Mouse (Mus musculus): Measurements from ENCODE around the gene Tsga10.
A peak's percentile ranks its signal among the peaks of the same experiment; 100 is the strongest.

Tsga10 gene

DNA sequence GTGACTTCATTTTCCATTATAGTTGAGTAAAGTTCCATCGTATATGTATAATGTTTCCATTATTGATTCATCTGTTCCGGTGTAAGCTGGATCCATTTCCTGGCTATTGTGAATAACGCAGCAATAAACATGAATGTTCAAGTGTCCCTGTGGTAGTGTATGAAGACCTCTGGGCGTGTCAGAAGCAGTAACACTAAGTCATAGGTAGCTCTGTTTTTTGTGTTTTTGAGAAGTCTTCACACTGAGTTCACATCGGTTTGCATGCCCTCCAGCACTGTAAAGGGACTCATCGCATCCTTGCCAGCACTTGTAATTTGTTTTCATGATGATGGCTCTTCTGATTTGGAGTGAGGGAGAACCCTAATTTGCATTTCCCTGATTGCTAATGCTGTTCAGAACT, at the start of gene Tsga10:
Gene Tsga10, minus strand, starts transcription at position 144 of the 400 bp plus-strand sequence.
- DNase-seq (ENCODE audit: inconsistent ontology term), result no peak

DNA sequence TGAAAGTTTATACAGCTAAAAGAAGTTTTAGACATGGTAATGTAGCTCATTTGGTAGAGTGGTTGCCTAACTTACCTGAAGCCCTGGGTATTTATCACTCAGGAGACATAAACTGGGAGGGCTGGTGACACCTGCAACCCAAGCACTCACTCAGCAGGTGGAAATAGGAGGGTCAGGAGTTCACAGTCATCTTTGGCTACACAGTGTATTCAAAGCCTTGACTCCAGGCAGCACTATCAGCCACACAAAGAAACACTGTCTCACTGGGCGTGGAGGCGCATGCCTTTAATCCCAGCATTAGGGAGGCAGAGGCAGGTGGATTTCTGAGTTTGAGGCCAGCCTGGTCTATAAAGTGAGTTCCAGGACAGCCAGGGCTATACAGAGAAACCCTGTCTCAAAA, 46.5 kb upstream of the Tsga10 start:
- no peak for DNase-seq (ENCODE audit: inconsistent ontology term)

DNA sequence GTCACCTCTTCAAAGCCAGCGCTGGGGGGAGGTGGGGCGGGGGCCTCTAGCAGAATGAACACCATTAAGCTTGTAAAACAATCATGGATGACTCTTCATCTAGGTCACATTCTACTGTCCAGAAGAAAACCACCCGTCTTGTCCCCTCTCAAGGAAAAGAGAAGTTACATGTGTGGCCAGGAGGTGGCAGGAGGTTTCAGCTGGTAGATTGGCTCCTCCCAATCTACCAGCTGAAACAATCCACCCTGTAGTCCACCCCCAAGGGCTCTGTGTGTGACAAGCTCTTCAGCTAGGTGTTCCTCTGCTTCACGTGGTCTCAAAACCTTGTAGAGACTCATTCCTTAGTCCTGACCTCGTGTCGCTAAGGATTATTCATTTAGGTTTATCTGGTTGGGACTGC, 36.9 kb upstream of the Tsga10 start:
- DNase-seq (ENCODE audit: inconsistent ontology term), result peak; percentile 41

DNA sequence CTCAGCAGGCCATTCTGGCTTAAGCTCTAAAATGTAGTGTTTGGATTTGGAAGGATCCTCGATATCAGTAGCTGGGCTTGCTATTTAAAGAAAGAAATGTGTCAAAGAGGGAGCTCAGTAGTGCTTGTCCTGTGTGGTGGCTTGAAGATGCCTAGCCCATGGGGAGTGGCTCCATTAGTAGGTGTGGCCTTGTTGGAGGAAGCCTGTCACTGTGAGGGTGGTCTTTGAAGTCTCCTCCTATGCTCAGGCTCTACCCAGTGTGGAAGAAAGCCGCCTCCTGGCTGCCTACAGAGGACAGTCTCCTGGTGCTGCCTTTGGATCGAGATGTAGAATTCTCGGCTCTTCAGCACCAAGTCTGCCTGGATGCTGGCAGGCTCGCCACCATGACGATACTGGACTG, 34.1 kb upstream of the Tsga10 start:
- no peak for DNase-seq (ENCODE audit: inconsistent ontology term)

DNA sequence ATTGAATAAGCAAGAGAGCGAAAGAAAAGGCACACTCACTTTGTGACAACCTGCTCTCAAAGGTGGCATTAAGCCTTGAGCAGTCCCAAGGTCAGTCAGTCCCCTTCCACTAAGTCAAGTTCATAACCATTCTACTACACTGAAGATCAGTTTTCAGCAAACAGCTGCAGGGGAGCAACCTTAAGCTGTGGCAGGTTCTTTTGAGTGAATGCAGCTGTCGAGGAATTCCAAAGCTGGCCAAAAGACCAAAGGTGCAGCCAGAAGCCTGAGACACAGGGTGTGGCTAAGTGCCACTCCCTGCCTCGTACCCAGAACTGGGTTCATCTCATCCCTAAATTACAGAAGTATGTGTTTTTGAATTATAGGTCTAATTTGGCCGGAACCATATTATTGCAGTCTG, 33.6 kb upstream of the Tsga10 start:
- DNase-seq (ENCODE audit: inconsistent ontology term), result no peak

DNA sequence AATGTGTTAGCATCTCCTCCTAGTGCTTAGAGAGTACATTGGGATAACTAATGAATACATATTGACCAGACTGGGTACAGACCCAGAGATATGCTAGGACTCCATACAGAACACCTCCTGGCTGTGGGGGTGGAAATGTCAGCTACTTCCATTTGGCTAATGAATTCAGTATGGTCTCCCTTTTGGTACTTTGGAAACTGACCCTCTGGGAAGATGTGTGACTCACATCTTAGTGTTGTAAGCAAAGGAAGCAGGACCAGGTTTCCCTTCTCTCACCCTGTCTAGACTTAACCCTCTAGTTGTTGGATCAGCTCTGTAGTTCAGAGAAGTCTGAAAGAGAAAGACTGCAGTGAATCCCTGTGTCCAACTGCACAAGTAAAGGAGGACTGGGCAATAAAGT, 28.4 kb upstream of the Tsga10 start:
- no peak for DNase-seq (ENCODE audit: inconsistent ontology term)

DNA sequence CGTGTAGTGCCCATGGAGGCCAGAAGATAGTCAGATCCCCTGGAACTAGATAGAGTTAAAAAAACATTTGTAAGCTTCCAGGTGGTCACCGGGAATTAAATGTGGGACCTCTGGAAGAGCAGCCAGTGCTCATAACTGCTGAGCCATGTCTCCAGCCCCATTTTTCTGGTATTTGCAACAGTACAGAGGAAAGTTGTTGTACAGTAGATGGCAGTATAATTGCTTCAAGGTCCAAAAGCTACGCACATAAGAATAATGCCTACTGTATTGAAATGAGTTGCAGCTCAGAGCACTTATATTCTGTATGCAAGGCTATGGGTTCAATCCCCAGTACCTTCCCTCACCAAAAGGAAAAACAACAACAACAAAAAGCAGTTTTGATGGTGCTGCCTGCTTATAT, 25.2 kb upstream of the Tsga10 start:
- peak; percentile 31 for DNase-seq (ENCODE audit: inconsistent ontology term)

DNA sequence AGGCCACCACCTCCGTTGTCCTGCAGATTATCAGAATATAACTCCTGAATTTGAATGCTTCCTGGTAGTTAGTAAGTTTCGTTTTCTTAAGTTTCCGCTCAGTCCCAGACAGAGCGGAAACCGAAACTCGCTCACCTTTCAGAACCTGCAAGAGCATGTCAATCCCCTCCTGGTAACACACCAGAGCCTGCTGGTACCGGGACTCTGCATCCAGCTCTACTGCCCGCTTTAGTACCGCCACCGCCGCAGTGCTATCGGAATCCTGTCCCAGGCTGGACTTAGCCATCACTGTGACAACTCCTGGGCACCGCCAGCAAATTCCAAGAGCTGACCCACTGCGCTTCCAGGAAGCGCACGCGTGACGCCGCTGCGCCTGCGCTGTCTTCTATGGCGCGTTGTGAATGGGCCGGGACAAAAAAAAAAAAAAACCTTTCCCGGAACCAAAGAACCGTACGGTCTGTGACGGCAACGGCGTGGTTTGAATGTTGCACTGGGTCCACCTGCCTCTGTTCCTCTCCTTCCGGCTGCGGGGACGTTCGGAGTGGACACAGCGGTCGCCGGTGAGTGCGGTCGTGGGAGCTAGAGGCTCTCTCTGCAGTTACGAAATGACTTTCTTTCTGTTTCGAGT, 23.9 kb upstream of the Tsga10 start, which contains the start of the genes Mitd1 and Mrpl30:
Gene Mitd1, minus strand, starts transcription at position 387 of the 628 bp plus-strand sequence.
Gene Mrpl30, plus strand, starts transcription at position 453 of the 628 bp plus-strand sequence.
- peak; percentile 92 for DNase-seq (ENCODE audit: inconsistent ontology term)

DNA sequence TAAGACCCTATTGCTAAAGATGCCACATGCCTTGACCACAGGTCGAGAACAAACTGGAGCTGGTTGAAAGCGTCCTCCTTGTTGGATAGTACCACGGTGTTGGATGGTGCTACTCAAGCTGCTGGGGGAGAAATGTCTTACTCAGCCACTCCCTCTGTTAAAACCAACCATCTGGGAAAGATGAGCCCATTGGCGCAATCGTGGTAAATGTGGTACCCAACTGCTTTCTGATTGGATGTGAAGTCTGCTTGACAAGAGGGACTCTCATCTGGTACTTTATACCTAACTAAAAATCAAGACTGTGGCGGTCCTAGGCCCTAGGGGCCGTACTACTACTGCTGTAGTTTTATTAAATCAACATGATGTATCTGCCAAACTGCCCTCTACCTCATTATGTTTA, 23.0 kb upstream of the Tsga10 start:
- DNase-seq (ENCODE audit: inconsistent ontology term), result no peak

DNA sequence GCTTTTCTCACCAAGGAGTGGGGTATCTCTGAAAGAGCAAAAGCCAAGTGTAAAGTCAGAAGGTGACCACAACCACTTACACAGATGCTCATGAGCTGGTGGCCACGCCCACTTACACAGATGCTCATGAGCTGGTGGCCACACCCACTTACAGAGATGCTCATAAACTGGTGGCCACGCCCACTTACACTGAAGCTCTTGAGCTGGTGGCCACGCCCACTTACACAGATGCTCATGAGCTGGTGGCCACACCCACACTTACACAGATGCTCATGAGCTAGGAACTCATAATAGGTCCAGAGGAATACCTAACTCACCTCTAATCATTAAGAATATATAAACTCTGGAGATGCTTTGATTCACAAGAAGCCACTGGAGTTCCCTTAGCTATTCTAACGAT, 18.2 kb upstream of the Tsga10 start:
- no peak for DNase-seq (ENCODE audit: inconsistent ontology term)

DNA sequence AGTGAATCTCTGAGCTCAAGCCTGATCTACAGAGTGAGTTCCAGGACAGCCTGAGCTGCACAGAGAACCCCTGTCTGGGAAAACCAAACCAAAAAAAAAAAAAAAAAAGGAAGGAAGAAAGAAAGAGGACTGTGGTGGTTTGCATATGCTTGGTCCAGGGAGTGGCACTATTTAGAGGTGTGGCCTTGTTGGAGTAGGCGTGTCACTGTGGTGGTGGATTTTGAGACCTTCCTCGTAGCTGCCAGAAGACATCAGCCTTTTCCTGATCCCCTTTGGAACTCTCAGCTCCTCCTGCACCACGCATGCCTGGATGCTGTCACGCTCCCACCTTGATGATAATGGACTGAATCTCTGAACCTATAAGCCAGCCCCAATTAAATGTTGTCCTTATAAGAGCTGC, 17.2 kb upstream of the Tsga10 start:
- DNase-seq (ENCODE audit: inconsistent ontology term), result no peak

DNA sequence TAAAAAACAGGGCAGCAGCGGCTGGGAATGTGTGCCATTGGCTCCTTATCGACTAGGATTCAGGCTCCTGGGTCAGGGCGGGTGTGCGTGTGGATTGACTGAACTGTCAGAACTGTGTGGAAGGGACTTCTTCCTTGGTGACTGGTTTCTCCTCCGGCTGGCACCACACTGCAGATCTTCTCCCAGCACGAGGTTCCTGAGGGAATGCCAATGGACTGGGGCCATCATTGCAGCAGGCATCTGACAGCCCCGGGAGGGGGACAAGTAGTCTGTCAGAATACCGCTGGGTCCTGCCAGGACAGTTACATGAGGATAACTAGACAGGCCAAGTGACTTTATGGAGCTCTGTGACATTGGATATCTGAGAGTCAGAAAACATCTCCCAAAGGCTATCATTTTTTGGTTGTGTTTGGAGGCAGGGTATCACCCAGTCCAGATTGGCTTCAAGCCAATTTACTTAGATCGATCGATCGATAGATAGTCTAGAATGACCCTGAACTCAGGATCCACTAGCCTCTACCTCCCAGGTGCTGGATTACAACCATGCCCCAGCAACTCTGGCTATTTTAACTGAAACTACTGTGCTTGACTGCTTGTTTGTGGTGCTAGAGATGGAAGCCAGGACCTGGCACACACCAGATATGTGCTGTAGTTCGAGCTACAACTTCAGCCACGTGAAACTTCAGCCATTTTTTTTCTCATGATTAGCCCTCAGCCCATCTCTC, 11.7 kb upstream of the Tsga10 start:
- no peak for DNase-seq (ENCODE audit: inconsistent ontology term)

DNA sequence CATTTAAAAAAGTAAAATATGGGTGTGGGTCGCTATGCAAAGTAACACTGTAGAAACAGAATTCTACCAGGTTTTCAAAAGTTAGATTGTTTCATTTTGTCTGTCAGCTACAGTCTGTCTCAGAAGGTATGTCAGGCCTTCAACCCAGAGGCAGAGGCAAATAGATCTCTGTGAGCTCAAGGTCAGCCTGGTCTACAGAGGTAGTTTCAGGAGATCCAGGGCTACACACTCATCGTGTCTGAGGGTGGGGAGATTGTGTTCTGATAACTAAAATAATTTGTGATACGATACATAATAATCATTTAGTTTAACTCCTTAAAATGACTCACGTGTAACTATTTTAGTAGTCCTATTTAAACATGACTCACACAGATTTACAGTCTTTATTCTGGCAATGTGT, 6.9 kb upstream of the Tsga10 start:
- no peak for DNase-seq (ENCODE audit: inconsistent ontology term)

DNA sequence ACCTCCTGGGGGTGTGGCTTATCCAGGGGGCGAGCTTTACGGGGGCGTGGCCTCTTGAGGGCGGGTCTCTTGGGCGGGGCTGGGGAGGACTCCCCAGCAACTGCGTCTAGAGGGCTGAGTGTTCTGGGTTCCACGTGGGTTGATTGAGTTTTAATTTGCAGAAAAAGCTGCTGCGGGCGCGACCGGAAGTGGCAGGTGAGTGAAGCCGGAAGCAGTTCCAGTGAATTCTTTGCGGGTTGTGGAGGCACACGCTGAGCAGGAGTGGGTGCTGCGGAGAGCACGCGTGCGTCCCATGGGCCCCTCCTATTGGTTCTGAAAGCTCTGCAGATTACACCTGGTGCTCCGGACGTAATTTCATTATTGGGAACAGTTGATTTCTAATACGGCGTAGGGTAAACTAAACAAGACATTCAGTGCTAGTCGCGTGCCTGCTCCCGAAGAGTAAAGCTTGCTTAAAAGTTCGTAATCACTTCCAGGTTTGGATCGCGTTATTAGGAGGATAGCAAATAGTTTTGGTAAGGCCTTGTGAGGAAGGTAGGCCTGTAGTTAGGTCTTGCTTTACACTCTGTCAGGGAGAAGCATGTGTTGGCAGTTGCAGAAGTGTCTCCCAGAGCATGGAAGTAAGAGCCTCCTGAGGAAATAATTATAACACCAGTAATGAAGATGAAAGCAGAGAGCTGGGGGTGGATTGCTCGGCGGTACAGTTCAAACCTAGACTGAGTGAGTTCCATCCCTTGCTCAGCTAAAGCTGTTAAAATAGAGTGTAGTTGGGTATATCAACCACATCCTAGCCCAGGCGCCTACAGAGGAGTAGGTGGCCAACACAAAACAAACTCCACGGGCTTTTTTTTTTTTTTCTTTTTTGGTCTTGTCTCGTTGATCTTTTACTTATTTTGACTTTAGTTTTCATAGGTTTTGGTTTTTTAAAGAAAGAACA, 6.2 kb upstream of the Tsga10 start:
- DNase-seq (ENCODE audit: inconsistent ontology term), result peak; percentile 94

DNA sequence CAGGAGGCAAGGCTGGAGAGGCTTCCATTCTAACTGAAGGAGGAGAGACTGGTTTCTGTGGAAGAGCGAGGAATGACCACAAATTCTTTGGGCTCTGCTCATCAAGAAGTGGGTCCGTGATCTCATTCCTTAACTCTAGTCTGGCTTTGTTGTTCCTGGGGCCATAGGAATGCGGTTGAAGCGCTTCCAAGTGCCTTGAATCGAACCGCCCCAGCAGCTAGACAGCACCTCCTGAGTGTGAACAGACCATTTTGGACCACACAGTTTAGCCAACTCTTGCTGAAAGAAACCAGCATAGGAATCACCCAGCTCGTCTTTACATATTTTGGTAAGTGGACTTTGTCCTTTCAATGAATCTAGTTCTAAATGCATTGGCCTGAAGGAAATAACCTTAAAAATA, 5.5 kb upstream of the Tsga10 start, which contains the start of gene Lipt1:
Gene Lipt1, plus strand, starts transcription at position 35 of the 400 bp plus-strand sequence.
- peak; percentile 96 for DNase-seq (ENCODE audit: inconsistent ontology term)

DNA sequence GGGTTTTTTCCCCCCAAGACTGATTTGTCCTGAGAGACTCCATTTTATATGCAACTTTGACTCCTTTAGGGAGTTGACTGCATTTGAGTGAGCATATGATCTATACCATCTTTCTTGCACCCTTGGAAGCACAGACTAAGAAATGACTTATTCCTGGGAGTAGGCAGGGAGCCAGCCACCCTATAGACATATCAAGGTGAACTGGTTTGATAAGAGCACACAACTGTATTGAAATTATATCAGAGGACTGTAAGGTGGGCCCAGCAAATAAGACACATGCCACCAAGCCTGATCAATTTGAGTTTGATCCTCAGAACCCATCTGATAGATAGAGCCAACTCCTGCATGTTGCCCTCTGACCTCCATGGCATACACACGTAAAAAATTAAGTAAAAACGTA, 3.1 kb upstream of the Tsga10 start:
- no peak for DNase-seq (ENCODE audit: inconsistent ontology term)

DNA sequence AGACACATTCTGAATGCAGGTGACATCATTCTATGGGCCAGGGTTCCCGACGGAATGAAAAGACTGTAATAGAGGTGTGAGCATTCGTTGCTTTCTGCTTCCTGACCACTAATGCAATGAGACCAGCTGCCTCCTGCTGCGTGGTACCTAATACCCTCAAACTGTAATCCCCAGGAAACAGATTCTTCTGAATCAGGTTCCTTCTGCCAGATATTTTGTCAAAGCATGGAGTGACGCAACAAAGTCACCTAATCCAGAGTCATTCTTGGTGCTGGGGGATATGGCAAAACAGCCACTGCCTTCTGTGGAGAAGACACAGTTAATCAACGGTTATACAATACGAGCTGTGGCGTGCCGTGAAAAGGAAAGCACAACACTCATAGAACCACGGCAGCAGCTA, 2.4 kb upstream of the Tsga10 start:
- DNase-seq (ENCODE audit: inconsistent ontology term), result no peak

DNA sequence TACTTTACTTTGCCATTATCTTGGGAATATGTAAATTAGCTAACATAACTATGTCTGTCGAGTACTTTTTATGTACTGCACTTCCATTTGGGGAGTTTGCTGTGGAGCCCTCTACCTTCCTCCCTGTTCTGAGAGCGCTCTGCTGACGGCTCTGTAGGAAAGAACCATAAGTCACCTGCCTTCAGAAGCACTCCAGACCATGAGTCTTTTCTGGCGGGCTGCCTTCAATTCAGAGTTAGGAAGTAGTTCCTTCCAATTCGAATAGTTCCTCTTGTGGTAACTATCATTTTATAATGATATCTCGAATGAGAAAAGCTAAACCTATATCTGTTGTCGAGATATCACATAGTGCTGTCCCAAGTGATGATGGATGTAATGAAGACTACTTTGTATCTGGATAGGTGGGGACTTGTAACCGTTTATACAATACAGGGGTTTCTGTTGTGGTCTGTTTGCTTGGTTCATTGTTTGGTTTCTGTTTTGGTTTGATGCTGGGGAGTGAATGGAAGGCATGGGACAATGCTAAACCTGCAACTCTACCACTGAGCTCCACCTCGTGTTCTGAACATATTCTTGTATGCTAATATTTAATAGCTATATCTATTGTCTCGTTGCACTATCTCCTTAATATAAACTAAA, 1.6 kb upstream of the Tsga10 start:
- DNase-seq (ENCODE audit: inconsistent ontology term), result no peak

DNA sequence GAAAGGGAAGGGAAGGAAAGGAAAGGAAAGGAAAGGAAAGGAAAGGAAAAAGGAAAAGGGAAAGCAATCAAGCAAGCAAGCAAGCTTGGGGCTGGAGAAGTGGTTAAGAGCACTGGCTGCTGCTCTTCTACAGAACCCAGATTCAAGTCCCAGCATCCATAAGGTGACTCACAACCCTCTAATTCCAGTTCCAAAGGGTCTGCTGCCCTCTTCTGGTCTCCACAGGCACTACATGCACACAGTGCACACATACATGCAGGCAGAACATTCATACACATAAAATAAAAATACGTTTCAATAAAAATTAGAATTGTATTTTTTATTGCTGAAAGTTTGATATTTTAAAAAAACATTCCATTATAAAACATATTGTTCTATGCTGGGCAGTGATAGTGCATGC, 827 bp upstream of the Tsga10 start:
- no peak for DNase-seq (ENCODE audit: inconsistent ontology term)

DNA sequence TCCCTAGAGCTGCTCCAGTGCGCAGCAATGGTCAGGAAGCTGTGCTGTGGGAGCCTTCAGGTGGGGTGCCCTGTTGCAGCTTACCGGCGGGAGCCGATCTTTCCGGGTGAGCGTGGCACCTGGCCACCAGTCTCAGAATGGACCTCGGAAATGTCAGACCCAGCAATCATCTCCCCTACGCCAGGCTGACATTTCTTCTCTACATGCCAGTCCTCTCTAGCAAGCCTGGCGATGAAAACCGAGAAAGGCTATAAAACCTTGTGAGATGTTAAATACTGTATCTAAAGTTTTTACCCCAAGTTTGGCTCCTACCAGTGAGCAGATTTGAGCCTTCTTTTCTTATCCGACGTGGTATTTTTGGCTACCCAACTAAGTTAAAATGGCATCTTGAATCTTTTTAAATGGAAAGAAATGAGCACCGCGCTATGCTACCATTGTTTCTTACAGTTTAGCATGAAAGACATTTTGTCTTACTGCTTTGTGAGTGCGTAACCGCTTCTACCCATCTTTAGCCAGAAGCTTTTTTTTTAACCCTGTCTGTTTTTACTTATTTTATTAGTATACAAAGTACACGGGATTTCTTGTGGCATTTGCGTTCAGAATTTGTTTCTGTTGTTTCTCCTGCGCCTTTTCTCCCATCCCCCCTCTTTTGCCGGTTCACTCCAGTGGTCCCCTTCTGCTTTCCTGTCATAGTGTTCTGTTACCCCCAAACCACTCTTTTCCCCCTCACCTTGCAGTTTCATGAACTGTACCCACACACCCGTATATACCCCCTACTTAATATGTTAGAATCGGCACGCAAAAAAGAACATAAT, 621 bp downstream of the Tsga10 start:
- no peak for DNase-seq (ENCODE audit: inconsistent ontology term)
